Mouse (Mus musculus) lung, adult 2 months (tissue): Measurements from ENCODE around the gene Mnd1.

Experiments
- CTCF ChIP-seq: fragments of 200-500 bp; IDR thresholded peaks from 2 replicates; pipeline ENCODE4 v1.5.1; 2011; ENCODE audit warnings: mild to moderate bottlenecking, low read length, control low read depth; ENCODE audit not compliant: insufficient read depth
- POLR2A ChIP-seq: fragments of 200-500 bp; IDR thresholded peaks from 2 replicates; pipeline ENCODE4 v1.6.1; 2011; ENCODE audit warnings: low read depth, mild to moderate bottlenecking, control low read depth, low read length, borderline replicate concordance; ENCODE audit errors: extremely low read depth

DNA sequence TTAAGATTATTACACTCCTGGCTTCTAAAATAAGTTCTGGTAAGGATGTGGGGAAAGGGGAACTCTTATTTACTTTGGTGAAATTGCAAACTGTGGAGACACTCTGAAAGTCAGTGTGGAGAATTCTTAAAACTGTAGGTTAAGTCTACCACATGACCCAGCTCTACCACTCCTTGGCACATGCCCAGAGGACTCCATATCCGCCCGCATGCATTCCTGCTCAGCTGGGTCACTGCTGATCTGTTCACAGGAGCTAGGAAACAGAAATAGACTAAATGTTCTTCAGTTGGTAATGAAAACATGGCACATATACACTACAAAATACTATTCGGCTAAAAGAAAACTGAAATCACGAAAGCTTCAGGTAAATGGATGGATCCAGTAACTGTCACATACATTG is 78.1 kb downstream of the Mnd1 start:
- no peak for TF ChIP-seq CTCF
- no peak for TF ChIP-seq POLR2A
